Mouse (Mus musculus) MEL (cell line): ENCODE results near the gene Dnah17. TPM values are rescaled to one million over a fixed set of nuclear protein-coding genes. Genes with fewer than 3 reads are reported as not detected.

Source experiments
- DNase-seq: peaks from one replicate; pipeline ENCODE4 v3.0.0; 2011; ENCODE audit warnings: low read depth, low spot score
- H3K27ac ChIP-seq: 2 replicates; pipeline ENCODE4 v1.5.1; 2012; ENCODE audit warnings: low read depth, mild to moderate bottlenecking, control low read depth, low read length, moderate library complexity; ENCODE audit not compliant: control insufficient read depth
- H3K27me3 ChIP-seq, 2 experiments: fragments of 150-350 bp in 1 of 2; sonication (generic) in 1 of 2; 2 replicates each; pipeline ENCODE4 v1.6.1; 2012; ENCODE audit warnings: low read length in 2 of 2, mild to moderate bottlenecking in 2 of 2, improper control_type of control experiment in 1 of 2, moderate library complexity in 1 of 2; ENCODE audit not compliant: insufficient read depth in 2 of 2, control insufficient read depth in 1 of 2
- H3K36me3 ChIP-seq, 2 experiments: 2 replicates each; pipeline ENCODE4 v1.6.1; 2012 to 2014; ENCODE audit warnings: low read length in 2 of 2, improper control_type of control experiment in 1 of 2, inconsistent platforms in 1 of 2, mild to moderate bottlenecking in 1 of 2; ENCODE audit not compliant: insufficient read depth in 2 of 2, control insufficient read depth in 1 of 2
- H3K4me1 ChIP-seq, 2 experiments: fragments of 150-350 bp in 1 of 2; sonication (generic) in 1 of 2; 2 replicates each; pipeline ENCODE4 v1.6.1; 2012; ENCODE audit warnings: low read length in 2 of 2, improper control_type of control experiment in 1 of 2, mild to moderate bottlenecking in 1 of 2; ENCODE audit not compliant: insufficient read depth in 2 of 2, control insufficient read depth in 1 of 2
- H3K4me3 ChIP-seq, 2 experiments: fragments of 150-350 bp in 1 of 2; sonication (generic) in 1 of 2; 2 replicates each; pipeline ENCODE4 v1.5.1; 2012; ENCODE audit warnings: low read depth in 2 of 2, low read length in 2 of 2, mild to moderate bottlenecking in 2 of 2, moderate library complexity in 2 of 2, control low read depth in 1 of 2, improper control_type of control experiment in 1 of 2; ENCODE audit not compliant: control insufficient read depth in 1 of 2, insufficient read depth in 1 of 2
- H3K79me2 ChIP-seq: 2 replicates; pipeline ENCODE4 v1.6.1; 2012; ENCODE audit warnings: mild to moderate bottlenecking, low read length, moderate library complexity; ENCODE audit not compliant: control insufficient read depth, poor library complexity, insufficient read depth
- H3K9ac ChIP-seq: 2 replicates; pipeline ENCODE4 v1.6.1; 2012; ENCODE audit warnings: low read depth, mild to moderate bottlenecking, control low read depth, low read length, moderate library complexity; ENCODE audit not compliant: control insufficient read depth, poor library complexity, severe bottlenecking
- H3K9me3 ChIP-seq: fragments of 150-350 bp; sonication (generic); replicated peaks from 2 replicates; pipeline ENCODE4 v1.6.1; 2012; ENCODE audit warnings: mild to moderate bottlenecking, low read length, improper control_type of control experiment, moderate library complexity; ENCODE audit not compliant: insufficient read depth
- CHD1 ChIP-seq: IDR thresholded peaks from 2 replicates; pipeline ENCODE4 v1.6.1; 2012; ENCODE audit warnings: low read depth, mild to moderate bottlenecking, inconsistent platforms, low read length, improper control_type of control experiment
- CHD2 ChIP-seq: IDR thresholded peaks from 2 replicates; pipeline ENCODE4 v1.6.1; 2011; ENCODE audit warnings: low read length, improper control_type of control experiment
- CTCF ChIP-seq, 3 experiments: IDR thresholded peaks in 2 of 3; conservative IDR thresholded peaks in 1 of 3; 2 replicates each; pipeline ENCODE4 v1.5.1; 2011 to 2012; ENCODE audit warnings: low read length in 3 of 3, low read depth in 2 of 3, mild to moderate bottlenecking in 2 of 3, improper control_type of control experiment in 1 of 3, inconsistent platforms in 1 of 3, mixed read lengths in 1 of 3, moderate library complexity in 1 of 3; ENCODE audit not compliant: control insufficient read depth in 1 of 3, insufficient read depth in 1 of 3, poor library complexity in 1 of 3, severe bottlenecking in 1 of 3
- ELF1 ChIP-seq: IDR thresholded peaks from 2 replicates; pipeline ENCODE4 v1.6.1; 2014; ENCODE audit warnings: low read depth, mild to moderate bottlenecking, inconsistent platforms, low read length, improper control_type of control experiment, moderate library complexity
- ETS1 ChIP-seq: IDR thresholded peaks from 2 replicates; pipeline ENCODE4 v1.6.1; 2012; ENCODE audit warnings: low read depth, mild to moderate bottlenecking, inconsistent platforms, low read length, improper control_type of control experiment, moderate library complexity
- GABPA ChIP-seq: IDR thresholded peaks from 2 replicates; pipeline ENCODE4 v1.6.1; 2012; ENCODE audit warnings: low read depth, mild to moderate bottlenecking, inconsistent platforms, low read length, improper control_type of control experiment, moderate library complexity
- GATA1 ChIP-seq: IDR thresholded peaks from 2 replicates; pipeline ENCODE4 v1.6.1; 2011; ENCODE audit warnings: low read depth, low read length, improper control_type of control experiment
- MAX ChIP-seq: IDR thresholded peaks from 2 replicates; pipeline ENCODE4 v1.6.1; 2011; ENCODE audit warnings: low read length, improper control_type of control experiment
- MEF2A ChIP-seq: IDR thresholded peaks from 2 replicates; pipeline ENCODE4 v1.6.1; 2014; ENCODE audit warnings: low read depth, mild to moderate bottlenecking, inconsistent platforms, low read length, improper control_type of control experiment; ENCODE audit not compliant: poor library complexity, insufficient replicate concordance, severe bottlenecking; ENCODE audit errors: extremely low read depth
- MYB ChIP-seq: IDR thresholded peaks from 2 replicates; pipeline ENCODE4 v1.6.1; 2011; ENCODE audit warnings: mild to moderate bottlenecking, low read depth, low read length, improper control_type of control experiment
- MYC ChIP-seq: IDR thresholded peaks from 2 replicates; pipeline ENCODE4 v1.6.1; 2011; ENCODE audit warnings: low read depth, mild to moderate bottlenecking, low read length, improper control_type of control experiment, moderate library complexity
- POLR2AphosphoS5 ChIP-seq: IDR thresholded peaks from 2 replicates; pipeline ENCODE4 v1.6.1; 2012; ENCODE audit warnings: low read depth, borderline replicate concordance, mild to moderate bottlenecking, inconsistent platforms, low read length, moderate library complexity, mixed read lengths
- RAD21 ChIP-seq: IDR thresholded peaks from 2 replicates; pipeline ENCODE4 v1.6.1; 2011; ENCODE audit warnings: mild to moderate bottlenecking, low read depth, low read length, improper control_type of control experiment
- SIN3A ChIP-seq: IDR thresholded peaks from 2 replicates; pipeline ENCODE4 v1.6.1; 2012; ENCODE audit warnings: low read length, improper control_type of control experiment, inconsistent platforms
- SMC3 ChIP-seq: IDR thresholded peaks from 2 replicates; pipeline ENCODE4 v1.6.1; 2011; ENCODE audit warnings: low read depth, low read length, improper control_type of control experiment
- TCF12 ChIP-seq: IDR thresholded peaks from 2 replicates; pipeline ENCODE4 v1.6.1; 2014; ENCODE audit warnings: low read depth, mild to moderate bottlenecking, inconsistent platforms, low read length, improper control_type of control experiment, moderate library complexity
- USF1 ChIP-seq: IDR thresholded peaks from 2 replicates; pipeline ENCODE4 v1.6.1; 2014; ENCODE audit warnings: low read depth, mild to moderate bottlenecking, inconsistent platforms, low read length, improper control_type of control experiment, moderate library complexity
- USF2 ChIP-seq, 2 experiments: IDR thresholded peaks; 2 replicates each; pipeline ENCODE4 v1.6.1; 2011 to 2012; ENCODE audit warnings: improper control_type of control experiment in 2 of 2, low read length in 2 of 2, borderline replicate concordance in 1 of 2, inconsistent platforms in 1 of 2, low read depth in 1 of 2, mild to moderate bottlenecking in 1 of 2; ENCODE audit not compliant: insufficient read depth in 1 of 2
- ZC3H11A ChIP-seq: IDR thresholded peaks from 2 replicates; pipeline ENCODE4 v1.6.1; 2012; ENCODE audit warnings: low read depth, mild to moderate bottlenecking, inconsistent platforms, low read length, improper control_type of control experiment
- ZMIZ1 ChIP-seq: IDR thresholded peaks from 2 replicates; pipeline ENCODE4 v1.6.1; 2012; ENCODE audit warnings: low read depth, mild to moderate bottlenecking, inconsistent platforms, low read length, improper control_type of control experiment, moderate library complexity
- polyA plus RNA-seq, 2 experiments: library from polyadenylated mRNA; stranded (reverse) in 1 of 2; unstranded in 1 of 2; fragments of >175 nt in 1 of 2; fragments of >200 nt in 1 of 2; gene quantifications; 2 replicates each; pipeline versions ENCODE4 v1.2.1 to v1.2.4; 2012; ENCODE audit warnings: low replicate concordance in 2 of 2, low read depth in 1 of 2; ENCODE audit not compliant: insufficient read length in 2 of 2, insufficient read depth in 1 of 2, missing spikeins in 1 of 2
- total RNA-seq: library from RNA; depleted of rRNA; stranded (reverse); fragments of 300-350 nt; gene quantifications from 2 replicates; pipeline ENCODE4 v1.2.3, GENCODE M21; 2012

The Dnah17 gene
- total and polyA plus RNA-seq, 3 experiments, result 0.04 to 0.21 TPM; not detected in 1

- peaks cover 0 to 8% of the 10 kb centered on the region in 2 experiments; a peak in 2 of 4 replicates for H3K27me3 ChIP-seq
- TF ChIP-seq ZMIZ1, result no peak
- no peak for TF ChIP-seq CHD2
- H3K9me3 ChIP-seq, result no peaks in the 10 kb centered on the region
- H3K36me3 ChIP-seq, result no peaks in the 10 kb centered on the region
- H3K79me2 ChIP-seq, result no peaks in the 10 kb centered on the region
- no peak overlapping the region for H3K9ac ChIP-seq
- H3K4me3 ChIP-seq, result no peak overlapping the region
- DNase-seq, result no peak
- no peak overlapping the region for H3K27ac ChIP-seq
- H3K4me1 ChIP-seq, result no peaks in the 10 kb centered on the region
Observed at GRCm38 (mm10) chr11:118095004-118095403, 35.4 kb downstream of the Dnah17 start.

GRCm38 (mm10) chr11:118091002-118091670 is 39.3 kb downstream of the Dnah17 start:
- TF ChIP-seq ETS1 (no peak), USF1 (peak; percentile 73), GATA1 (no peak), SIN3A (no peak), RAD21 (peak; percentile 77), MEF2A (no peak), SMC3 (peak; percentile 73), TCF12 (no peak), GABPA (no peak), USF2 (IDR thresholded peaks at IDR 0.05; ENCODE audit: borderline replicate concordance in 1 of 2, insufficient read depth in 1 of 2, low read depth in 1 of 2, low read length in 2 of 2) (0 out of 4 replicates have a peak, but pooled peaks of 1 of the 2 experiments have one; percentile 5), CHD1 (no peak), ZC3H11A (peak; percentile 48; the same call in 1 of the 2 replicates), MYB (no peak), ELF1 (no peak), MAX (peak; percentile 87), POLR2AphosphoS5 (no peak), CTCF (IDR thresholded peaks at IDR 0.05 in 2 of 3, conservative IDR thresholded peaks at IDR 0.05 in 1 of 3; ENCODE audit: control insufficient read depth in 1 of 3, insufficient read depth in 1 of 3, low read depth in 2 of 3, low read length in 3 of 3, poor library complexity in 1 of 3, severe bottlenecking in 1 of 3) (peak; percentile 79 to 88 (median 83)), MYC (peak; percentile 74; the same call in 1 of the 2 replicates)
- TF ChIP-seq, all 39 proteins: peak for 8
- no peak overlapping the region for H3K27ac ChIP-seq
- no peaks in the 10 kb centered on the region; a peak in 1 of 4 replicates for H3K27me3 ChIP-seq
- H3K36me3 ChIP-seq, result no peaks in the 10 kb centered on the region
- no peaks in the 10 kb centered on the region for H3K79me2 ChIP-seq
- no peaks in the 10 kb centered on the region for H3K4me1 ChIP-seq
- DNase-seq, result peak; percentile 58
- H3K9me3 ChIP-seq, result no peaks in the 10 kb centered on the region
- H3K4me3 ChIP-seq, result no peak overlapping the region
- no peak overlapping the region for H3K9ac ChIP-seq
